Mouse (Mus musculus) liver, embryonic 12.5 days (tissue): ENCODE data around the gene Mindy4b-ps. TPM values are rescaled to one million over a fixed set of nuclear protein-coding genes. Genes with fewer than 3 reads are reported as not detected.
A peak's percentile ranks its signal among the peaks of the same experiment; 100 is the strongest.

Source experiments
- ATAC-seq: fragments of 200-750 bp; cut with Nextera tagmentation; 2 replicates; pipeline ENCODE4 v1.8.0; 2017; ENCODE audit warnings: moderate number of reproducible peaks, mild to moderate bottlenecking, moderate library complexity
- H3K27ac ChIP-seq: fragments of 300-500 bp; sonication (generic); 2 replicates; pipeline ENCODE4 v1.5.1; 2016; ENCODE audit warnings: mild to moderate bottlenecking
- H3K27me3 ChIP-seq: fragments of 300-500 bp; sonication (generic); replicated peaks from 2 replicates; pipeline ENCODE4 v1.6.1; 2016; ENCODE audit warnings: mild to moderate bottlenecking, moderate library complexity
- H3K36me3 ChIP-seq: fragments of 300-500 bp; sonication (generic); 2 replicates; pipeline ENCODE4 v1.6.1; 2016; ENCODE audit warnings: mild to moderate bottlenecking, moderate library complexity
- H3K4me1 ChIP-seq: fragments of 300-500 bp; sonication (generic); 2 replicates; pipeline ENCODE4 v1.6.1; 2016
- H3K4me2 ChIP-seq: fragments of 300-500 bp; sonication (generic); 2 replicates; pipeline ENCODE4 v1.6.1; 2016; ENCODE audit warnings: mild to moderate bottlenecking, moderate library complexity
- H3K4me3 ChIP-seq: fragments of 300-500 bp; sonication (generic); 2 replicates; pipeline ENCODE4 v1.5.1; 2016; ENCODE audit warnings: mild to moderate bottlenecking, moderate library complexity
- H3K9ac ChIP-seq: fragments of 300-500 bp; sonication (generic); 2 replicates; pipeline ENCODE4 v1.6.1; 2016; ENCODE audit warnings: mild to moderate bottlenecking, moderate library complexity
- H3K9me3 ChIP-seq: fragments of 300-500 bp; sonication (generic); replicated peaks from 2 replicates; pipeline ENCODE4 v1.6.1; 2016; ENCODE audit warnings: mild to moderate bottlenecking, moderate library complexity
- WGBS: fragments of 180-500 bp; shearing (Covaris S2); methylation state at CpG from one replicate; pipeline ENCODE4 v1.1.7; 2016; ENCODE audit not compliant: insufficient replicate concordance; 5-methylcytosine and 5-hydroxymethylcytosine counted together
- polyA plus RNA-seq: library from polyadenylated mRNA; unstranded; fragments of >200 nt; fragmentation: Nextera tagmentation; extraction: Ambion mirVana; gene quantifications from 2 replicates; pipeline ENCODE4 v1.2.1, GENCODE M21; 2016

The Mindy4b-ps gene
- polyA plus RNA-seq, 1 experiment from 2014 or later, result not detected

DNA sequence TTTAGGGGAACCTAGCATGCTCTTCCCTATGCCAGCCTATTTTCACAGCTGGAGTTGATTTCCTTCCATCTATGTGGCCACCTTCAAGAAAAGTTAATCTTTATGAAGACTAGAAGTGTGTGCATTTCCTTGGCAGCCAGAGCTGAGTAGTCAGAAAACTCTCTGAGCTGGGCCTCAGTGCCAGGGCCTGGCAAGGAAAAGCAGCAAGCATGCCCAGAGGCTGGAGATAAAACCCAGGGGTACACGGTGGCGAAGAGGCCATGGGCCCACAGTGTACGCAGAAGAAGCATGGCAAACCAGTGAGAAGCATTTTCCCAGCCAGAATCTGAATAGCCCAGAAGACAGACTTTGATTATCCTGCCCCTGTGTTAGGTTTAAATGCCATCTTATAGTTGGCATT lies 7.9 kb downstream of the Mindy4b-ps start:
- H3K4me2 ChIP-seq, result no peak overlapping the region
- H3K4me1 ChIP-seq, result no peaks in the 10 kb centered on the region
- H3K4me3 ChIP-seq, result no peak overlapping the region
- no peak overlapping the region for H3K27ac ChIP-seq
- H3K27me3 ChIP-seq, result no peaks in the 10 kb centered on the region
- H3K36me3 ChIP-seq, result no peaks in the 10 kb centered on the region
- H3K9ac ChIP-seq, result no peak overlapping the region
- no peaks in the 10 kb centered on the region for H3K9me3 ChIP-seq
- WGBS, result 74% methylated on average over 3 of the region's 3 CpGs
- no peak for ATAC-seq

DNA sequence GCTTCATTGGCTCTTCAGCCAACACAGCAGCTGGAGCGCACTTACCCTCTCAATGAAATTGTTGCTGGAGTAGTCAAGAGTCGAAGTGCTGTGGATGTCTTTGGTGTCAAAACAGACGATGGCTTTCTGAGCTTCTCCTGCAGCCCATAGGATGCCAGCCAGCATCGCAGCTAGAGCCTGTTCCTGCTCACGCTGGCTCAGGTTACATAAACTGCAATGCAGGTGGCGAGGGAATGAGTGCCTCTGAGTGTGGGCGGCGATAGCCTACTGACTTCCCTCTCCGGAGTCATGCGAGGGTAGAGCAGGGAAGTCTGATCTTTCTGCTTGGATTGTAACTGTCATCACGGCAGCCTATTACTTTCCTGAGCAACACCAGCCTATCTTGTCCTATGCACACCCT lies 11.8 kb downstream of the Mindy4b-ps start:
- Histone ChIP-seq H3K9me3 (no peaks in the 10 kb centered on the region), H3K9ac (no peak overlapping the region), H3K4me3 (no peak overlapping the region), H3K27me3 (no peaks in the 10 kb centered on the region), H3K4me1 (no peaks in the 10 kb centered on the region), H3K27ac (no peak overlapping the region), H3K36me3 (no peaks in the 10 kb centered on the region), H3K4me2 (no peak overlapping the region)
- WGBS, result 56% methylated on average over 11 of the region's 11 CpGs
- no peak for ATAC-seq

DNA sequence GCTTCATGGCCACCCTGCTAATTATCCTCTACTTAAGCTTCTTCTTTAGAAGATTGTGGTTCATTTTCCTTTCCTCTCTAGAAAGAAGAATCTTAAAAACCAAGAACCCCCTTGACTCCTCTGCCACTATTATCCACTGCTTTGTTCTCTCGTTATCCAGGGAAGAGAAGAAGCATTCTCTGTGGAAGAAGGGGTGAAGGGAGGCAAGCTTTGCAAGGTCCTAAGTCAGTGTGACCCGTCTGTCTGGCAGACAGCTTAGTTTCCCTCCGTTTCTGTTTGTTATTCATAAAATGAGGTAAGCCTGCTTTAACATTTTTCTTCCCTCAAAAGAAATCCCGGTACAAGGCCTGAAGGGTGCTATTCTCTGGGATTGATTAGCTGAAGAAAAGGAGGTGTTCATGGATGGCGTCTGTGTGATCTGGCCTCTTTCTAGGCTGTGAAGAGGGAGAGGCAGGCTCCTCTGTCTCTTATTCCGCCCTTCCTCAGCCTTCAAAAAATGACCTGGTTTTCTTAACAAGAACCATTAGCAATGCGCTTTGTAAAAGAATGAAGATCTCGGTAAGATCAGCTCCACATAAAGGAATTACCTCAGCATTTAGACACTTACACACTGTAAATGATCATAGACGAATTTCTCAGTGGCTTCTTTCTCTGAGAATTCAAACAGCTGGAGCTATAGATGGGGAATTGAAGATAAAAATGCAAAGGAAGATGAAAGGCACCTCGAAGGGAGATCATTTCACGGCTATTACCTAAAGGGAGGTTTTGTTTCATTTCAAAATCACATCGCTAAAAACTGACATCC lies 12.8 kb downstream of the Mindy4b-ps start:
- 63% methylated on average over 12 of the region's 12 CpGs for WGBS
- no peak for ATAC-seq
- no peak overlapping the region for H3K9ac ChIP-seq

DNA sequence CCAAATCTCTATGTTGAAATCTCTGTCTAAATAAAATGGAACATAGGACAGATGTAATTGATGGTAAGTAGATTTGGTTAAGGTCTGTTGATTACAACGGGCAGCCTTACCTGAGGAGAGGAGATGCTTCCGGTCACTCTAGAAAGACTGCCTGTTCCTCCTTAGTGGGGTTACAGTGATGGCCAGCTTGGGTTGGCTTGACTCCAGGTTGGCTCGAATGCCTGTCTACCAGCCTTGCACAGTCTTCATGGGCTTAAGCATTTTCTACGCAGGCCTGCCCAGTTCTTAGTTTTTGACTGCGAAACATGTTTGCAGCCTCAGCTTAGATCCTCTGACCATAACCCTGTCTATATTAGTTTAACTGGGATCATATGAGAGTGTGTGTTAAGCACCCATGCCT lies 13.5 kb downstream of the Mindy4b-ps start:
- H3K27me3 ChIP-seq, result no peaks in the 10 kb centered on the region
- H3K36me3 ChIP-seq, result no peaks in the 10 kb centered on the region
- H3K4me2 ChIP-seq, result no peak overlapping the region
- no peak overlapping the region for H3K4me3 ChIP-seq
- no peak overlapping the region for H3K9ac ChIP-seq
- H3K4me1 ChIP-seq, result no peaks in the 10 kb centered on the region
- 83% methylated on average over 5 of the region's 5 CpGs for WGBS
- H3K27ac ChIP-seq, result no peak overlapping the region
- no peaks in the 10 kb centered on the region for H3K9me3 ChIP-seq
- ATAC-seq, result no peak

More for the DNA sequence above, 12.8 kb downstream of the Mindy4b-ps start:
- Histone ChIP-seq H3K4me1 (no peaks in the 10 kb centered on the region), H3K36me3 (no peaks in the 10 kb centered on the region), H3K27me3 (no peaks in the 10 kb centered on the region), H3K4me3 (no peak overlapping the region), H3K4me2 (no peak overlapping the region), H3K27ac (no peak overlapping the region), H3K9me3 (no peaks in the 10 kb centered on the region)

DNA sequence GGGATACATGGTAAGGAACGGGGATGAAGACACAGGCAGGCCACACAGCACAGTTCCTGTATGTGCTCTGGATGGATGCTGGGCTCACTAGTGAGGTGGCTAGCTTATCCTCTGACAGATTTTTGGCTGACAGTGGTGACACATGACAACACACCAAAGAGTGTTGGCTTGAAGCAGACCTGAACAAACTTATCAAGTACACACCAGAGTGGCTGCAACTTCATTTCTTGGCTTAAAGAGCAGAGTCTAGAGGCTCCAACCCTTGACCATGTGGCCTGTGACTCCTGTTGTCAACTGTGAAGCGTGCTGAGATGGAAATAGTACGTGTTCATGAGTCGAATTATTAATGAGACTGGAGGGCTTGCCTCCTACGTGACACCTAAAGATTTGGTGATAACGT lies 17.4 kb downstream of the Mindy4b-ps start:
- no peaks in the 10 kb centered on the region for H3K4me1 ChIP-seq
- 70% methylated on average over 6 of the region's 6 CpGs for WGBS
- H3K9ac ChIP-seq, result no peak overlapping the region
- no peak overlapping the region for H3K4me2 ChIP-seq
- H3K4me3 ChIP-seq, result no peak overlapping the region
- no peaks in the 10 kb centered on the region for H3K27me3 ChIP-seq
- H3K36me3 ChIP-seq, result no peaks in the 10 kb centered on the region
- H3K27ac ChIP-seq, result no peak overlapping the region
- H3K9me3 ChIP-seq, result no peaks in the 10 kb centered on the region
- no peak for ATAC-seq

DNA sequence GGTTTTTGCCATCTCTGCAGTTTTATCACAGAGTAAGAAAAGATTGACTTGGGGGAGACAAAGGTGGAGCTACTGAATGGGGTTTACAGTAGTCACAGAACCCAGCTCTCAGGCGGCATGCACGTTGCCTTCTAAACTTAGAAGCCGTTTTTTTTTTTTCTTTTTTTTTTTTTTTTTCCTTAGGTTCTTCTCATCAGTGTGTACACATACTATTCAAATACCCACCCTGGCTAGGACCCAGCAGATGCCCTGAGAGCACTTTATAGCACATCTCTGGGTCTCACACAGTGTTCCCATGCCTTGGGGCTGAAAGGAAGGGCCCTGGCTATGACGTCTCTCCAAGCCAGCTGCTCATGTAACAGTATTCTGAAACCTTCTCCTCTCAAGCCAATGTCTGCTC lies 23.4 kb downstream of the Mindy4b-ps start:
- H3K9me3 ChIP-seq, result no peaks in the 10 kb centered on the region
- H3K36me3 ChIP-seq, result no peaks in the 10 kb centered on the region
- H3K27me3 ChIP-seq, result no peaks in the 10 kb centered on the region
- no peaks in the 10 kb centered on the region for H3K4me1 ChIP-seq
- no peak overlapping the region for H3K27ac ChIP-seq
- WGBS, result 69% methylated on average over 4 of the region's 4 CpGs
- ATAC-seq, result no peak
- H3K4me2 ChIP-seq, result no peak overlapping the region
- no peak overlapping the region for H3K4me3 ChIP-seq
- no peak overlapping the region for H3K9ac ChIP-seq

DNA sequence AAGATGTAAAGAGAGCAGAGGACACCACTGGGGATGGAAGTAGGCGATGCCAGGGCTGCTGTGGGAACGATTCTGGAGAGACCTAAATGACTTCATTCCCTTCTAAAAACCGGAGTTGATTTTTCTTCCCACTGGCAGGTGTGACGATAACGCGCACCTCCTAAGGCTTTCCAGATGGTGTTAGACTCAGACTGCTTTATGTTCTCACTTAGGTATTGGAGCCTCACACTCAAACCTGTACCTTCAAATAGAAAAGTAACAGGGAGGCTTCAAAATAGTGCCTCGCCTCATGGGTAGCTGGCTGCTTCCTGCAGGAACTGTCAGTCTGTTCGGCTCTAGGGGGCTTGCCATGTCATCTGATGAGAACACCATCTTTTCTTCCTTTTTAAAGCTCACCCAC lies 23.9 kb downstream of the Mindy4b-ps start:
- Histone ChIP-seq H3K9ac (no peak overlapping the region), H3K4me1 (no peaks in the 10 kb centered on the region), H3K27me3 (no peaks in the 10 kb centered on the region), H3K4me2 (no peak overlapping the region), H3K4me3 (no peak overlapping the region), H3K36me3 (no peaks in the 10 kb centered on the region), H3K9me3 (no peaks in the 10 kb centered on the region), H3K27ac (no peak overlapping the region)
- WGBS, result 72% methylated on average over 8 of the region's 8 CpGs
- no peak for ATAC-seq

DNA sequence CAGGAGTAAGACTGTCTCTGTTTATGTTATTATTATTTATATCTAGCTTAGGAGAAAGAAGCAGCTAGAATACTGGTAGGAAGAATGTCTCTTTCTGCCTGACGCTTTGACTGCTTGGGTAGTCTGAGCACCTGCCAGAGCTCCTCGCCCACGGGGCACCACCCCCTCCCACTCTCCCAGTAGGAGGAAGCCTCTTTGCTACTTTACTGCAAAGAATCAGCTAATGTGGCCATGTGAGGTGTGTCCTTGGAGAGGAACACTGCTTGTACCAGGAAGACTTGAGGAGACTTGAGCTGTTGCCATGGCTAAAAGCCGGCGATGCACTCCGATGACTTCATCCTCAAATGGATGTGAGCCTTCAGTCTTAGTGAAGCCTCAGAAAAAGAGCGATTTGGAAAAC lies 32.6 kb downstream of the Mindy4b-ps start:
- H3K4me3 ChIP-seq, result no peak overlapping the region
- no peak overlapping the region for H3K9ac ChIP-seq
- no peaks in the 10 kb centered on the region for H3K4me1 ChIP-seq
- no peaks in the 10 kb centered on the region for H3K9me3 ChIP-seq
- H3K36me3 ChIP-seq, result no peaks in the 10 kb centered on the region
- H3K27me3 ChIP-seq, result no peaks in the 10 kb centered on the region
- 75% methylated on average over 7 of the region's 7 CpGs for WGBS
- ATAC-seq, result no peak
- no peak overlapping the region for H3K4me2 ChIP-seq
- no peak overlapping the region for H3K27ac ChIP-seq

DNA sequence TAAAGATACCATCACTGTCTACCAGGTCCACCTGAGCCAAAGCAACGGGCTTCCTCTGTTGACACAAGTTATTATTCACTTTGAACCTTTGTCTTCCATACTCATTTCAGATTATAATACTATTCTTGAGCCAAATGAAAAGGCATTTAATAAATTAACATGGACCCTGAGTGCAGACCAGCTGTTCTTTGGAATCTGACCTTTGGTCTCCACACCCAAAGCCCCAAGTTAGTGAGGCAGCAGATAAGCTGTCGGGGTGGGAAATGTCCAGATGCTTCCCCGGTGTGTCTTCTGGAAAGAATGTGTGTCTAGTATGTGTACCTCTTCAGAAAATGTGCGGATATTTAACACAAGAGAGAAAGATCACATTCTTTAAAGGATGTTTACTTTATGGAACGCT lies 33.1 kb downstream of the Mindy4b-ps start:
- Histone ChIP-seq H3K27me3 (no peaks in the 10 kb centered on the region), H3K4me1 (no peaks in the 10 kb centered on the region), H3K9ac (no peak overlapping the region), H3K27ac (no peak overlapping the region), H3K36me3 (no peaks in the 10 kb centered on the region), H3K4me3 (no peak overlapping the region), H3K9me3 (no peaks in the 10 kb centered on the region), H3K4me2 (no peak overlapping the region)
- ATAC-seq, result no peak
- 59% methylated on average over 5 of the region's 5 CpGs for WGBS

DNA sequence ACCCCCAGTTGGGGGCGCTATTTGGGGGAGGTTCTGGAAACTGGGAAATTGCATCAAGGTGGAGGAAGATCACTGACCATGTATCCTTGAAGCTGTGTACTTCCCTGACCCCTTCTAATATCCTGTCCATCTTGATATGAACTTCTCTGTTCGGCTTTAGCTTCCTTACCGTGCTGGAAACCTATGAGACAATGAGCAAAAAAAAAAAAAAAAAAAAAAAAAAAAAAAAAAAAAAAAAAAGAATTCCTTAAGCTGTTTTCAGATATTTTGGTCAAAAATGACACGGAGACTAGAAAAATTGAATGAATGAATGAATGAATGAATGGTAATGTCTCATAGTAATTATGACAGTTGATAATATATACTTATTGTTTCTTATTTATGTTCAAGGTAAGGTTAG lies 35.6 kb downstream of the Mindy4b-ps start:
- no peaks in the 10 kb centered on the region for H3K36me3 ChIP-seq

DNA sequence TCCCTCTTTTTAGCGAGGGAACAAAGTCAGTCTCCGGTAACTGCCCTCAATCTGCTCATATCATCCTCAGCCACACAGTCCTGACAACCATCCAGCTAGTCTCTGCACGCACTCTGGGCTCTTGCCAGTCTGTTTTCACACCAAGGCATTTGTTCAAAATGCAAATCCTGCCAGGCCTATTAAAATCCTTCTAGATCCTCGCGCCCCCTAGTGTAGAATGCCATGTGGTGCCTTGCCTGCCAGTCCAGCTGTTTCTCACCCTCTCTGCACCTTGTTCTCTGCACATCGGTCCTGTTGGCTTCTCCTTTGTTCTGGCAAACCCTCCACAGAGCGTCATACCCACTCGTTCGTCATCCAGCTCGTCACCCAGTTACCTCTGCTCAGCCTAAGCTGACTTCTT lies 36.2 kb downstream of the Mindy4b-ps start:
- H3K36me3 ChIP-seq, result no peaks in the 10 kb centered on the region
- ATAC-seq, result no peak
- H3K9me3 ChIP-seq, result no peaks in the 10 kb centered on the region
- H3K4me1 ChIP-seq, result no peaks in the 10 kb centered on the region
- H3K9ac ChIP-seq, result no peak overlapping the region
- 21% methylated on average over 10 of the region's 10 CpGs for WGBS
- no peak overlapping the region for H3K27ac ChIP-seq
- no peaks in the 10 kb centered on the region for H3K27me3 ChIP-seq
- H3K4me3 ChIP-seq, result no peak overlapping the region
- H3K4me2 ChIP-seq, result peak overlapping the region; percentile 14; the same call in 1 of the 2 replicates

More for the DNA sequence above, 35.6 kb downstream of the Mindy4b-ps start:
- no peak overlapping the region for H3K9ac ChIP-seq
- H3K27ac ChIP-seq, result no peak overlapping the region
- WGBS, result 46% methylated on average over 4 of the region's 4 CpGs
- H3K27me3 ChIP-seq, result no peaks in the 10 kb centered on the region
- no peak for ATAC-seq
- H3K4me3 ChIP-seq, result no peak overlapping the region
- H3K9me3 ChIP-seq, result no peaks in the 10 kb centered on the region
- no peaks in the 10 kb centered on the region for H3K4me1 ChIP-seq
- H3K4me2 ChIP-seq, result no peak overlapping the region

DNA sequence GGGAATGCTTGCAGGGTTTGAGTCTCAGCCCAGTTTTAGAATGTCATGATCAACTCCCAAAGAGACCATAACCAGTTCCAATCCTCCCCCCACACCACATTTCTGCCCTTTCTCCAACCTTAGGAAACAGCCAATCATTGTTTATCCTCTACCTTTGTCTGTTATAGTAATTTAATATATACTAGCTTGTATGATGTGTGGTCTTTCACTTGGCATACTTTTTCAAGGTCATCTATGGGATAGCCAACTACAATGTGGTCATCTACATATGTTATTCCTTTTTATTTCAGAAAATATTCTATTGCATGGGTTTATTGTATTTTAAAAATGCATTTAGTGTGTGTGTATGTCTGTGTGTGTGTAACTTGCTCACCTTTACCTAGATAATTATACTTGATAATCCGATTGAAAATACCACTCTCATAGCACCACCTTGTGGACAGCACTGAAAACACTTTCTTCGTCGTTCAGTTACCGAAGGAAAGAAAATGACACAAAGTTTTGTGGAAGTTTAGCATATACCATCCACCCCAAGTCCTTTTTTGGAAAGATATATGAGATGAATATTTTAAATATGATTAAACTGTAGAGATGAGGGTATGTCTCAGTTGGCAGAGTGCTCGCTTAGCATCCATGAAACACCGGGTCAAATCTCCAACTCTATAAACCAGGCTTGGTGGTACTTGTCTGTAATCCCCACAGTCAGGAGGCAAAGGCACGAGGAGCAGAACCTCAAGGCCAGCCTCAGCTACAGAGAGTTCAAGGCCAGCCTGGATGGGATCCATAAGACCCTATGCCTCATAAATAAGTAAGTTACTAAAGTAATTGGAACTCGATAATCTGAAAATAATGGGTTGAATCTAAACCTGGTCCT lies 37.7 kb downstream of the Mindy4b-ps start:
- H3K27me3 ChIP-seq, result no peaks in the 10 kb centered on the region
- 30% methylated on average over 8 of the region's 8 CpGs for WGBS

More for the DNA sequence above, 37.7 kb downstream of the Mindy4b-ps start:
- no peak overlapping the region for H3K4me2 ChIP-seq
- no peaks in the 10 kb centered on the region for H3K36me3 ChIP-seq
- H3K9me3 ChIP-seq, result no peaks in the 10 kb centered on the region
- H3K9ac ChIP-seq, result no peak overlapping the region
- no peaks in the 10 kb centered on the region for H3K4me1 ChIP-seq
- no peak overlapping the region for H3K27ac ChIP-seq
- no peak for ATAC-seq
- H3K4me3 ChIP-seq, result no peak overlapping the region
